Mouse (Mus musculus) neural tube, embryonic 15.5 days (tissue): ENCODE data around the gene Poc5. TPM values are rescaled to one million over a fixed set of nuclear protein-coding genes. Genes with fewer than 3 reads are reported as not detected.
A peak's percentile ranks its signal among the peaks of the same experiment; 100 is the strongest.

ENCODE experiments used
- ATAC-seq: fragments of 200-750 bp; cut with Nextera tagmentation; 2 replicates; pipeline ENCODE4 v1.8.0; 2017; ENCODE audit warnings: mild to moderate bottlenecking, moderate TSS enrichment, moderate library complexity; ENCODE audit not compliant: low FRiP score
- H3K27ac ChIP-seq: fragments of 300-500 bp; sonication (generic); replicated peaks from 2 replicates; pipeline ENCODE4 v1.5.1; 2015; ENCODE audit warnings: mild to moderate bottlenecking, inconsistent platforms
- H3K27me3 ChIP-seq: fragments of 300-500 bp; sonication (generic); replicated peaks from 2 replicates; pipeline ENCODE4 v1.6.1; 2015; ENCODE audit warnings: inconsistent platforms
- H3K36me3 ChIP-seq: fragments of 300-500 bp; sonication (generic); 2 replicates; pipeline ENCODE4 v1.6.1; 2015; ENCODE audit warnings: inconsistent platforms
- H3K4me1 ChIP-seq: fragments of 300-500 bp; sonication (generic); 2 replicates; pipeline ENCODE4 v1.6.1; 2015; ENCODE audit warnings: inconsistent platforms
- H3K4me2 ChIP-seq: fragments of 300-500 bp; sonication (generic); 2 replicates; pipeline ENCODE4 v1.6.1; 2015; ENCODE audit warnings: inconsistent platforms, mild to moderate bottlenecking, moderate library complexity
- H3K4me3 ChIP-seq: fragments of 300-500 bp; sonication (generic); replicated peaks from 2 replicates; pipeline ENCODE4 v1.5.1; 2015; ENCODE audit warnings: mild to moderate bottlenecking, inconsistent platforms
- H3K9ac ChIP-seq: fragments of 300-500 bp; sonication (generic); replicated peaks from 2 replicates; pipeline ENCODE4 v1.6.1; 2015; ENCODE audit warnings: mild to moderate bottlenecking, inconsistent platforms
- H3K9me3 ChIP-seq: fragments of 300-500 bp; sonication (generic); replicated peaks from 2 replicates; pipeline ENCODE4 v1.6.1; 2016; ENCODE audit warnings: inconsistent platforms
- WGBS: fragments of 180-500 bp; shearing (Covaris S2); methylation state at CpG from one replicate; pipeline ENCODE4 v1.1.7; 2015; ENCODE audit warnings: mixed read lengths; 5-methylcytosine and 5-hydroxymethylcytosine counted together
- polyA plus RNA-seq: library from polyadenylated mRNA; unstranded; fragments of >200 nt; fragmentation: Nextera tagmentation; extraction: Ambion mirVana; gene quantifications from 2 replicates; pipeline ENCODE4 v1.2.1, GENCODE M21; 2015

Gene Poc5
- polyA plus RNA-seq, 1 experiment from 2014 or later: 21.1 TPM

GRCm38 (mm10) chr13:96407040-96407439 is 18.9 kb downstream of the Poc5 start:
- Histone ChIP-seq H3K9ac (no peak overlapping the region), H3K36me3 (peaks cover 63% of the 10 kb centered on the region), H3K4me1 (no peaks in the 10 kb centered on the region), H3K4me2 (no peak overlapping the region), H3K27ac (no peak overlapping the region), H3K9me3 (no peaks in the 10 kb centered on the region), H3K4me3 (no peak overlapping the region), H3K27me3 (no peaks in the 10 kb centered on the region)
- WGBS: 77% methylated on average over 4 of the region's 4 CpGs
- ATAC-seq: no peak; the same call in 1 of the 2 replicates

GRCm38 (mm10) chr13:96408786-96409185 is 20.7 kb downstream of the Poc5 start:
- no peak overlapping the region for H3K27ac ChIP-seq
- no peaks in the 10 kb centered on the region for H3K9me3 ChIP-seq
- no peak overlapping the region for H3K9ac ChIP-seq
- no peaks in the 10 kb centered on the region for H3K4me1 ChIP-seq
- 93% methylated on average over 1 of the region's 1 CpGs for WGBS
- no peak overlapping the region for H3K4me3 ChIP-seq
- peaks cover 57% of the 10 kb centered on the region for H3K36me3 ChIP-seq
- no peak overlapping the region for H3K4me2 ChIP-seq
- H3K27me3 ChIP-seq: no peaks in the 10 kb centered on the region
- no peak for ATAC-seq

GRCm38 (mm10) chr13:96414384-96414783 is 26.3 kb downstream of the Poc5 start:
- H3K9ac ChIP-seq: no peak overlapping the region
- H3K4me3 ChIP-seq: no peak overlapping the region
- ATAC-seq: no peak
- no peaks in the 10 kb centered on the region for H3K4me1 ChIP-seq
- H3K27ac ChIP-seq: no peak overlapping the region
- no peaks in the 10 kb centered on the region for H3K9me3 ChIP-seq
- WGBS: 95% methylated on average over 6 of the region's 6 CpGs
- no peaks in the 10 kb centered on the region for H3K27me3 ChIP-seq
- peaks cover 66% of the 10 kb centered on the region for H3K36me3 ChIP-seq
- no peak overlapping the region for H3K4me2 ChIP-seq

GRCm38 (mm10) chr13:96416380-96416779 is 28.3 kb downstream of the Poc5 start:
- 93% methylated on average over 8 of the region's 8 CpGs for WGBS
- H3K36me3 ChIP-seq: peaks cover 54% of the 10 kb centered on the region
- H3K27ac ChIP-seq: no peak overlapping the region
- no peak overlapping the region for H3K9ac ChIP-seq
- no peaks in the 10 kb centered on the region for H3K27me3 ChIP-seq
- no peak overlapping the region for H3K4me3 ChIP-seq
- no peaks in the 10 kb centered on the region for H3K9me3 ChIP-seq
- no peak for ATAC-seq
- no peaks in the 10 kb centered on the region for H3K4me1 ChIP-seq
- no peak overlapping the region for H3K4me2 ChIP-seq

GRCm38 (mm10) chr13:96417261-96417813 is 29.2 kb downstream of the Poc5 start:
- Histone ChIP-seq H3K4me3 (no peak overlapping the region), H3K9ac (no peak overlapping the region), H3K27ac (no peak overlapping the region), H3K4me1 (no peaks in the 10 kb centered on the region), H3K36me3 (peaks cover 54% of the 10 kb centered on the region), H3K4me2 (no peak overlapping the region), H3K9me3 (no peaks in the 10 kb centered on the region), H3K27me3 (no peaks in the 10 kb centered on the region)
- 92% methylated on average over 5 of the region's 5 CpGs for WGBS
- ATAC-seq: no peak

- no peaks in the 10 kb centered on the region for H3K4me1 ChIP-seq
- ATAC-seq: no peak
Measured at GRCm38 (mm10) chr13:96418487-96418886, 30.4 kb downstream of the Poc5 start.

GRCm38 (mm10) chr13:96421230-96421629 is 33.1 kb downstream of the Poc5 start:
- H3K4me3 ChIP-seq: no peak overlapping the region
- no peak for ATAC-seq
- H3K27me3 ChIP-seq: no peaks in the 10 kb centered on the region
- peaks cover 6% of the 10 kb centered on the region for H3K4me1 ChIP-seq
- no peak overlapping the region for H3K4me2 ChIP-seq
- no peak overlapping the region for H3K27ac ChIP-seq
- H3K36me3 ChIP-seq: peaks cover 22% of the 10 kb centered on the region
- no peaks in the 10 kb centered on the region for H3K9me3 ChIP-seq
- no peak overlapping the region for H3K9ac ChIP-seq

More at GRCm38 (mm10) chr13:96418487-96418886, 30.4 kb downstream of the Poc5 start:
- Histone ChIP-seq H3K36me3 (peaks cover 48% of the 10 kb centered on the region), H3K9me3 (no peaks in the 10 kb centered on the region), H3K9ac (no peak overlapping the region), H3K27ac (no peak overlapping the region), H3K4me3 (no peak overlapping the region), H3K4me2 (no peak overlapping the region), H3K27me3 (no peaks in the 10 kb centered on the region)
- WGBS: 90% methylated on average over 4 of the region's 4 CpGs

GRCm38 (mm10) chr13:96424496-96425274 is 36.6 kb downstream of the Poc5 start:
- ATAC-seq: no peak
- H3K36me3 ChIP-seq: no peaks in the 10 kb centered on the region
- no peaks in the 10 kb centered on the region for H3K9me3 ChIP-seq
- no peak overlapping the region for H3K27ac ChIP-seq
- H3K4me3 ChIP-seq: no peak overlapping the region
- no peaks in the 10 kb centered on the region for H3K27me3 ChIP-seq
- no peak overlapping the region for H3K4me2 ChIP-seq
- WGBS: 90% methylated on average over 12 of the region's 12 CpGs
- no peak overlapping the region for H3K9ac ChIP-seq
- peaks cover 10% of the 10 kb centered on the region for H3K4me1 ChIP-seq

- no peak overlapping the region for H3K27ac ChIP-seq
- no peaks in the 10 kb centered on the region for H3K9me3 ChIP-seq
- peaks cover 10% of the 10 kb centered on the region for H3K4me1 ChIP-seq
- H3K4me2 ChIP-seq: no peak overlapping the region
- no peak overlapping the region for H3K4me3 ChIP-seq
- peak; percentile 75 for ATAC-seq
- no peaks in the 10 kb centered on the region for H3K27me3 ChIP-seq
- WGBS: 34% methylated on average over 3 of the region's 3 CpGs
- H3K9ac ChIP-seq: no peak overlapping the region
- no peaks in the 10 kb centered on the region for H3K36me3 ChIP-seq
Measured at GRCm38 (mm10) chr13:96426044-96426443, 38.0 kb downstream of the Poc5 start.

GRCm38 (mm10) chr13:96428531-96428930 is 40.4 kb downstream of the Poc5 start:
- no peaks in the 10 kb centered on the region for H3K36me3 ChIP-seq
- no peaks in the 10 kb centered on the region for H3K9me3 ChIP-seq
- ATAC-seq: no peak
- H3K4me1 ChIP-seq: peaks cover 10% of the 10 kb centered on the region
- no peak overlapping the region for H3K4me2 ChIP-seq
- H3K9ac ChIP-seq: no peak overlapping the region
- H3K27me3 ChIP-seq: no peaks in the 10 kb centered on the region
- 78% methylated on average over 5 of the region's 5 CpGs for WGBS
- no peak overlapping the region for H3K27ac ChIP-seq
- no peak overlapping the region for H3K4me3 ChIP-seq

- 43% methylated on average over 12 of the region's 12 CpGs for WGBS
- Histone ChIP-seq H3K27ac (no peak overlapping the region), H3K27me3 (no peaks in the 10 kb centered on the region), H3K9me3 (no peaks in the 10 kb centered on the region), H3K4me2 (no peak overlapping the region), H3K9ac (no peak overlapping the region), H3K36me3 (no peaks in the 10 kb centered on the region), H3K4me3 (no peak overlapping the region), H3K4me1 (0 out of 2 replicates have a peak, but pooled peaks cover 4% of the 10 kb centered on the region)
- ATAC-seq: 0 out of 2 replicates have a peak, but pooled peaks have one; percentile 84
Measured at GRCm38 (mm10) chr13:96431595-96432156, 43.6 kb downstream of the Poc5 start.

- Histone ChIP-seq H3K4me1 (no peaks in the 10 kb centered on the region), H3K9ac (no peak overlapping the region), H3K27ac (no peak overlapping the region), H3K27me3 (no peaks in the 10 kb centered on the region), H3K9me3 (no peaks in the 10 kb centered on the region), H3K4me2 (no peak overlapping the region), H3K36me3 (no peaks in the 10 kb centered on the region), H3K4me3 (no peak overlapping the region)
- no peak for ATAC-seq
- WGBS: 56% methylated on average over 3 of the region's 3 CpGs
Measured at GRCm38 (mm10) chr13:96432376-96432811, 44.3 kb downstream of the Poc5 start.
